Mouse (Mus musculus): ENCODE measurements around the gene Nup160. TPM values are rescaled to one million over a fixed set of nuclear protein-coding genes. Genes with fewer than 3 reads are reported as not detected.

The Nup160 gene
- polyA plus RNA-seq, 1 experiment = 133 TPM

GRCm38 (mm10) chr2:90658613-90659012 lies 18.4 kb upstream of the Nup160 start:
- Histone ChIP-seq H3K36me3 (ENCODE audit: control insufficient read depth, insufficient read depth, low read length, poor library complexity, severe bottlenecking) (no peaks in the 10 kb centered on the region), H3K9me3 (replicated peaks; ENCODE audit: control insufficient read depth, insufficient read depth, low read length, poor library complexity, severe bottlenecking) (no peaks in the 10 kb centered on the region), H3K27ac (ENCODE audit: insufficient read depth, low read length) (no peak overlapping the region), H3K4me3 (ENCODE audit: low read depth, low read length) (no peak overlapping the region), H3K9ac (ENCODE audit: low read depth, poor library complexity, severe bottlenecking) (no peak overlapping the region), H3K27me3 (ENCODE audit: control insufficient read depth, insufficient read depth, low read length, poor library complexity, severe bottlenecking) (no peaks in the 10 kb centered on the region), H3K4me1 (ENCODE audit: control insufficient read depth, insufficient read depth, low read length) (no peaks in the 10 kb centered on the region)
- TF ChIP-seq EP300 (IDR thresholded peaks at IDR 0.05; ENCODE audit: insufficient read depth, low read depth, low read length) = no peak
- TF ChIP-seq CTCF (IDR thresholded peaks at IDR 0.05; ENCODE audit: low read depth, low read length) = no peak
- no peak for TF ChIP-seq POLR2A (IDR thresholded peaks at IDR 0.05; ENCODE audit: insufficient read depth, low read length)

DNA sequence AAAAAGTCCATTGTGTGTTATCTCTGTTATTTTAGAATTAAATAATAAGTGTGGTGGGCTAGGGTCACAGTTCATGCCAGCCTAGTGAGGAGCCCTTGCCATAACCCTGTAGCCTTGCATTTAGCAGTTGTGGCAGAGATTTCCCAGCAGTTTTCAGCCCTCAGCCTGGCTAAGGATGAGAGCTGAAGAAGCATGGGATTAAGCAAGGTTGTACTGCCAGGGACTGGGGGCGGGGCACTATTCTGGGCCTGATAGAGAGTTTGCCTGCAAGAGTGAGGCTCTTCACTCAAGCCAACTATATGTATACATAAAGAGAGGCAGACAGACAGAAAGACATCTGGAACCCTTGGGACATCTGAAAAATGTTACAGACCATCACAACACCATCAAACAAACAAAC lies 18.0 kb upstream of the Nup160 start:
- Histone ChIP-seq H3K27ac (ENCODE audit: insufficient read depth, low read length) (no peak overlapping the region), H3K36me3 (ENCODE audit: control insufficient read depth, insufficient read depth, low read length, poor library complexity, severe bottlenecking) (no peaks in the 10 kb centered on the region), H3K9ac (ENCODE audit: low read depth, poor library complexity, severe bottlenecking) (no peak overlapping the region), H3K9me3 (replicated peaks; ENCODE audit: control insufficient read depth, insufficient read depth, low read length, poor library complexity, severe bottlenecking) (no peaks in the 10 kb centered on the region), H3K4me3 (ENCODE audit: low read depth, low read length) (no peak overlapping the region), H3K27me3 (ENCODE audit: control insufficient read depth, insufficient read depth, low read length, poor library complexity, severe bottlenecking) (no peaks in the 10 kb centered on the region), H3K4me1 (ENCODE audit: control insufficient read depth, insufficient read depth, low read length) (no peaks in the 10 kb centered on the region)
- no peak for TF ChIP-seq POLR2A (IDR thresholded peaks at IDR 0.05; ENCODE audit: insufficient read depth, low read length)
- TF ChIP-seq CTCF (IDR thresholded peaks at IDR 0.05; ENCODE audit: low read depth, low read length) = no peak
- TF ChIP-seq EP300 (IDR thresholded peaks at IDR 0.05; ENCODE audit: insufficient read depth, low read depth, low read length) = no peak

- H3K9ac ChIP-seq (ENCODE audit: low read depth, poor library complexity, severe bottlenecking) = no peak overlapping the region
- H3K27ac ChIP-seq (ENCODE audit: insufficient read depth, low read length) = no peak overlapping the region
- no peaks in the 10 kb centered on the region for H3K4me1 ChIP-seq (ENCODE audit: control insufficient read depth, insufficient read depth, low read length)
- H3K27me3 ChIP-seq (ENCODE audit: control insufficient read depth, insufficient read depth, low read length, poor library complexity, severe bottlenecking) = no peaks in the 10 kb centered on the region
- no peaks in the 10 kb centered on the region for H3K36me3 ChIP-seq (ENCODE audit: control insufficient read depth, insufficient read depth, low read length, poor library complexity, severe bottlenecking)
- H3K4me3 ChIP-seq (ENCODE audit: low read depth, low read length) = no peak overlapping the region
- TF ChIP-seq POLR2A (IDR thresholded peaks at IDR 0.05; ENCODE audit: insufficient read depth, low read length) (no peak), EP300 (IDR thresholded peaks at IDR 0.05; ENCODE audit: insufficient read depth, low read depth, low read length) (no peak), CTCF (IDR thresholded peaks at IDR 0.05; ENCODE audit: low read depth, low read length) (no peak)
- H3K9me3 ChIP-seq (replicated peaks; ENCODE audit: control insufficient read depth, insufficient read depth, low read length, poor library complexity, severe bottlenecking) = no peaks in the 10 kb centered on the region
These were observed 17.4 kb upstream of the Nup160 start for GRCm38 (mm10) chr2:90659639-90660038.

- Histone ChIP-seq H3K9me3 (replicated peaks; ENCODE audit: control insufficient read depth, insufficient read depth, low read length, poor library complexity, severe bottlenecking) (no peaks in the 10 kb centered on the region), H3K27ac (ENCODE audit: insufficient read depth, low read length) (no peak overlapping the region), H3K4me3 (ENCODE audit: low read depth, low read length) (no peak overlapping the region), H3K36me3 (ENCODE audit: control insufficient read depth, insufficient read depth, low read length, poor library complexity, severe bottlenecking) (no peaks in the 10 kb centered on the region), H3K27me3 (ENCODE audit: control insufficient read depth, insufficient read depth, low read length, poor library complexity, severe bottlenecking) (no peaks in the 10 kb centered on the region), H3K4me1 (ENCODE audit: control insufficient read depth, insufficient read depth, low read length) (no peaks in the 10 kb centered on the region), H3K9ac (ENCODE audit: low read depth, poor library complexity, severe bottlenecking) (no peak overlapping the region)
- TF ChIP-seq CTCF (IDR thresholded peaks at IDR 0.05; ENCODE audit: low read depth, low read length) (no peak), POLR2A (IDR thresholded peaks at IDR 0.05; ENCODE audit: insufficient read depth, low read length) (no peak)
These were observed 16.1 kb upstream of the Nup160 start for GRCm38 (mm10) chr2:90660947-90661346.

DNA sequence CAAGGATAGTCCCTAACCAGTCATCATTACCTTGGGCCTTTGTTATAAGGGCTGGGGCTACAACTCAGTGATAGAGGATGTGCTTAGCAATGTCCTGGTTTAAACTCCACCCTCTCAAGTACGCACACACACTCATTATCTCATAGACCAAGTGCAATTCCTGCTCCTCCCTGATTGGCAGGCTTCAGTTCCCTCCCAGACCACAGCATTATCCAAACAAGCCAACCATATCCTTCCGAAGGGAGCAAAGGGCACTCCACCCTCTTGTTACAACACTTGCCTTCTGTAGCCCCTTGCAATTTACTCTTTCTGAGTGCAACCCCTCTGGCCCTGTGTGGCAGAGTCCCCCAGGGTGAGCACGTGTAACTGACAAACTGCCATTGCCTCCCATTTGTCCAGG lies 15.6 kb upstream of the Nup160 start:
- TF ChIP-seq EP300 (IDR thresholded peaks at IDR 0.05; ENCODE audit: insufficient read depth, low read depth, low read length) = no peak
- H3K4me3 ChIP-seq (ENCODE audit: low read depth, low read length) = no peak overlapping the region
- no peaks in the 10 kb centered on the region for H3K36me3 ChIP-seq (ENCODE audit: control insufficient read depth, insufficient read depth, low read length, poor library complexity, severe bottlenecking)
- no peaks in the 10 kb centered on the region for H3K9me3 ChIP-seq (replicated peaks; ENCODE audit: control insufficient read depth, insufficient read depth, low read length, poor library complexity, severe bottlenecking)
- no peaks in the 10 kb centered on the region for H3K27me3 ChIP-seq (ENCODE audit: control insufficient read depth, insufficient read depth, low read length, poor library complexity, severe bottlenecking)
- H3K4me1 ChIP-seq (ENCODE audit: control insufficient read depth, insufficient read depth, low read length) = no peaks in the 10 kb centered on the region
- no peak overlapping the region for H3K27ac ChIP-seq (ENCODE audit: insufficient read depth, low read length)
- H3K9ac ChIP-seq (ENCODE audit: low read depth, poor library complexity, severe bottlenecking) = no peak overlapping the region

GRCm38 (mm10) chr2:90666591-90667387 lies 10.2 kb upstream of the Nup160 start:
- no peak overlapping the region for H3K27ac ChIP-seq (ENCODE audit: insufficient read depth, low read length)
- H3K36me3 ChIP-seq (ENCODE audit: control insufficient read depth, insufficient read depth, low read length, poor library complexity, severe bottlenecking) = no peaks in the 10 kb centered on the region
- no peaks in the 10 kb centered on the region for H3K27me3 ChIP-seq (ENCODE audit: control insufficient read depth, insufficient read depth, low read length, poor library complexity, severe bottlenecking)
- no peaks in the 10 kb centered on the region for H3K4me1 ChIP-seq (ENCODE audit: control insufficient read depth, insufficient read depth, low read length)
- H3K9me3 ChIP-seq (replicated peaks; ENCODE audit: control insufficient read depth, insufficient read depth, low read length, poor library complexity, severe bottlenecking) = peaks cover 5% of the 10 kb centered on the region; the same call in 1 of the 2 replicates
- TF ChIP-seq POLR2A (IDR thresholded peaks at IDR 0.05; ENCODE audit: insufficient read depth, low read length) (no peak), EP300 (IDR thresholded peaks at IDR 0.05; ENCODE audit: insufficient read depth, low read depth, low read length) (no peak), CTCF (IDR thresholded peaks at IDR 0.05; ENCODE audit: low read depth, low read length) (no peak)
- no peak overlapping the region for H3K9ac ChIP-seq (ENCODE audit: low read depth, poor library complexity, severe bottlenecking)
- no peak overlapping the region for H3K4me3 ChIP-seq (ENCODE audit: low read depth, low read length)

Data from ES-Bruce4 (cell line).